Mouse (Mus musculus) small intestine, adult 2 months (tissue): Measurements from ENCODE around the gene Cbarp.

Experiments
- CTCF ChIP-seq: fragments of 200-500 bp; IDR thresholded peaks from 2 replicates; pipeline ENCODE4 v1.5.1; 2012; ENCODE audit warnings: low read depth, mild to moderate bottlenecking, control low read depth, inconsistent platforms, low read length, moderate library complexity, mixed read lengths; ENCODE audit not compliant: insufficient replicate concordance, insufficient read length; ENCODE audit errors: extremely low read depth
- POLR2A ChIP-seq: fragments of 200-500 bp; IDR thresholded peaks from 2 replicates; pipeline ENCODE4 v1.6.1; 2012; ENCODE audit warnings: low read depth, mild to moderate bottlenecking, control low read depth, inconsistent platforms, low read length, moderate library complexity

DNA sequence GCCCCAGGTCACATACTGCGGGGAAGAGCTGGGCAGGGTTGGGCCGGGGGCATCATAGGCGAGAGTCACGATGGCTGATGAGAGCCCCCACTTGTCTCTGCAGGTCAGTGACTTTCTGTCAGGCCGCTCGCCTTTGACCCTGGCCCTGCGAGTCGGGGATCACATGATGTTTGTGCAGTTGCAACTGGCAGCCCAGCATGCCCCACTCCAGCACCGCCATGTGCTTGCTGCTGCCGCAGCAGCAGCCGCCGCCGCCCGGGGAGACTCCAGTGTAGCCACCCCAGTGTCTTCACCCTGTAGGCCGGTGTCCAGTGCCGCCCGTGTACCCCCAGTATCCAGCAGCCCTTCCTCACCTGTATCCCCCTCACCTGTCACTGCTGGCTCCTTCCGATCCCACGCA lies 13.1 kb upstream of the Cbarp start:
- TF ChIP-seq CTCF: no peak
- TF ChIP-seq POLR2A: no peak
